Comparison of ENCODE assay signal across 8 mouse cellular contexts in genomic region chr13:55212361-55213137, GRCm38 (mm10). TPM values are rescaled to one million over a fixed set of nuclear protein-coding genes. Genes with fewer than 3 reads are reported as not detected.
A peak's percentile ranks its signal among the peaks of the same experiment; 100 is the strongest.
DNase-seq lines count a peak whose midpoint lies in the region; ATAC-seq lines count a peak whose summit lies in the region.

No protein-coding gene starts in this region.

- ATAC-seq in forebrain, embryonic 16.5 days: peak; percentile 32
- ATAC-seq in megakaryocyte-erythroid progenitor cell, adult 5-6 weeks (replicated peaks; ENCODE audit: low FRiP score, low TSS enrichment, poor library complexity, severe bottlenecking): no peak

- H3K36me3 ChIP-seq in forebrain, embryonic 16.5 days (ENCODE audit: control insufficient read depth, insufficient read depth): no peaks in the 10 kb centered on the region; the same call in 1 of the 2 replicates

- WGBS in forebrain, embryonic 16.5 days: under 1% methylated on average over 55 of the region's 58 CpGs

- H3K27me3 ChIP-seq in forebrain, embryonic 16.5 days (replicated peaks; ENCODE audit: control insufficient read depth, insufficient read depth, low read length): no peaks in the 10 kb centered on the region

- peak; percentile 80 for DNase-seq in NIH3T3 (ENCODE audit: low read depth)
- peak; percentile 48 to 79 for DNase-seq in cerebellum, adult 18-20 months
- DNase-seq in heart, postnatal 4 days: peak; percentile 65
- peak; percentile 73 to 76 for DNase-seq in layer of hippocampus, postnatal 10 days (ENCODE audit: low spot score in 2 of 2)
- peak; percentile 56 for DNase-seq in lung, postnatal 14 days
- DNase-seq in right cerebral cortex, postnatal 4 days: peak; percentile 51

- H3K27ac ChIP-seq in forebrain, embryonic 16.5 days (ENCODE audit: low read length): peak overlapping the region; percentile 97

- H3K4me3 ChIP-seq in forebrain, embryonic 16.5 days (replicated peaks; ENCODE audit: low read length): peak overlapping the region; percentile 85

- H3K9me3 ChIP-seq in forebrain, embryonic 16.5 days (ENCODE audit: control insufficient read depth, low read length): no peaks in the 10 kb centered on the region

- H3K4me2 ChIP-seq in forebrain, embryonic 16.5 days (ENCODE audit: low read length): peak overlapping the region; percentile 76

- peak overlapping the region; percentile 92 for H3K9ac ChIP-seq in forebrain, embryonic 16.5 days (replicated peaks; ENCODE audit: low read depth, low read length)

- H3K4me1 ChIP-seq in forebrain, embryonic 16.5 days (replicated peaks; ENCODE audit: control insufficient read depth, insufficient read depth, low read length): peaks cover 50% of the 10 kb centered on the region

RNA-seq across cellular contexts. Expression of gene Nsd1, which starts 3.0 kb away (rescaled TPM):
- polyA plus RNA-seq in forebrain, embryonic 16.5 days (2015; fragmentation: Nextera tagmentation; extraction: Ambion mirVana): 52.4 and 53.1 TPM in 2 replicates
- total RNA-seq in heart, postnatal 4 days (2021): 100 to 1,000 TPM; 107 to 108 TPM
- total RNA-seq in layer of hippocampus, postnatal 10 days (2021): 100 to 1,000 TPM; 153 to 156 TPM
- total RNA-seq in megakaryocyte-erythroid progenitor cell, adult 5-6 weeks (2014; fragmentation: Nextera tagmentation): 99.4 and 139 TPM in 2 replicates
- total RNA-seq in megakaryocyte-erythroid progenitor cell, adult 5-6 weeks (2017): 77.3 and 94.1 TPM in 2 replicates
